19 mouse cellular contexts compared by ENCODE assay signal in the genomic region with DNA sequence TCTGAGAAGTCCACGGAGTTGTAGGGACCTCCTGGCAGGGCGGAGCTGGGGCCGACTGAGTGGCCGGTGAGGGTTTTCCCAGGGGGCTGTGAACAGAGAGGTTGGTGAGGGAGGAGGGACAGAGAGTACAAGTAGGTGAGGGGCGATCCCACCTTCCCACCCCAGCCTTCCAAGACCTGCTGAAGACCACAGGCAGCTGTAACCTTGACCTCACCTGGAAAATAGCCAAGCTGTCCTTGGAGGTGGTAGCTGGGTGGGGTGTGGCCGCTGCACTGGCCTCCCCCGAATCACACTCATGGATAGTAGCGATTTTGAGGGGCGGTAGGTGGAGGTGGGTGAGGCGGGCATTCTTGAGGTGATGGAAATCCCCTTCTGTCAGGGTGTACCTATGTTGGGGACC. TPM values are rescaled to one million over a fixed set of nuclear protein-coding genes. Genes with fewer than 3 reads are reported as not detected.
DNase-seq lines count a peak whose midpoint lies in the region; TF ChIP-seq lines count a peak whose summit lies in the region.
"Had no signal": no experiment of that assay in that cellular context is flagged by ENCODE, and none has a peak within 500 bp of the region (broad histone marks: within the 10 kb centered on the region; RNA-seq: fewer than 3 reads in every experiment).

No protein-coding gene starts in this region.

- H3K27me3 ChIP-seq in cerebellum, adult 2 months (ENCODE audit: control insufficient read depth, insufficient read depth, low read length), result no peaks in the 10 kb centered on the region

- H3K4me1 ChIP-seq in cerebellum, adult 2 months (ENCODE audit: control insufficient read depth, insufficient read depth, low read length), result peaks cover 26% of the 10 kb centered on the region

- no peak overlapping the region for H3K4me3 ChIP-seq in cerebellum, adult 2 months (replicated peaks; ENCODE audit: insufficient read depth, low read depth, low read length)
- H3K4me3 ChIP-seq: heart, embryonic 12.5 days; heart, embryonic 15.5 days; hindbrain, embryonic 10.5 days; intestine, embryonic 15.5 days had no signal

- no peak overlapping the region for H3K27ac ChIP-seq in cerebellum, adult 2 months (ENCODE audit: insufficient read depth, low read length)
- H3K27ac ChIP-seq: heart, embryonic 15.5 days; hindbrain, embryonic 10.5 days; hindbrain, embryonic 13.5 days; intestine, embryonic 15.5 days had no signal

- no peak for TF ChIP-seq POLR2A in cerebellum, adult 2 months (IDR thresholded peaks at IDR 0.05; ENCODE audit: borderline replicate concordance, insufficient read depth, low read length)

- peak; percentile 56 for DNase-seq in cerebellum, adult 11-12 months
- no peak for DNase-seq in cerebellum, postnatal 14 days
- DNase-seq in cerebellum, postnatal 10 days, result peak; percentile 18 to 40
- DNase-seq in cerebellum, adult 2 months, result no peak
- peak; percentile 17 for DNase-seq in lung, postnatal 10 days
- no peak for DNase-seq in lung, postnatal 14 days
- DNase-seq in MN1 (ENCODE audit: low spot score), result peak; percentile 36
- DNase-seq in urinary bladder, postnatal 10 days (ENCODE audit: low spot score), result no peak
- DNase-seq: B cell, adult 2 months; cerebellum, postnatal 36 days; embryo, embryonic 11 days; gastrocnemius, postnatal 25 days; heart, postnatal 10 days; heart, postnatal 36 days had no signal

- WGBS in cerebellum, adult 2 months, result 80% methylated on average over 10 of the region's 10 CpGs

- TF ChIP-seq CTCF in cerebellum, adult 2 months (IDR thresholded peaks at IDR 0.05; ENCODE audit: borderline replicate concordance, insufficient read depth, low read depth, low read length), result no peak

RNA-seq across cellular contexts. Expression of gene Atp5d, which starts 3.3 kb away (rescaled TPM):
- polyA plus RNA-seq in cerebellum, adult 2 months (2012; rRNA removed), result 736 and 758 TPM in 2 replicates

RNA-seq across cellular contexts. Expression of gene Cbarp, which starts 5.5 kb away (rescaled TPM):
- polyA plus RNA-seq in cerebellum, adult 2 months (2012; rRNA removed), result 147 and 151 TPM in 2 replicates

RNA-seq across cellular contexts. Expression of gene Midn, which starts 12.9 kb away (rescaled TPM):
- 26.1 and 26.5 TPM in 2 replicates for polyA plus RNA-seq in cerebellum, adult 2 months (2012; rRNA removed)

RNA-seq across cellular contexts. Expression of gene Stk11, which starts 19.6 kb away (rescaled TPM):
- polyA plus RNA-seq in cerebellum, adult 2 months (2012; rRNA removed), result 110 and 112 TPM in 2 replicates

RNA-seq across cellular contexts. Expression of gene Sbno2, which starts 29.8 kb away (rescaled TPM):
- 25.4 and 28.9 TPM in 2 replicates for polyA plus RNA-seq in cerebellum, adult 2 months (2012; rRNA removed)

Comparison
In these comparisons a context has a peak if more than half of its experiments do, and no peak if none do; other contexts are left out.
1. DNase-seq: peak in cerebellum, adult 11-12 months (single experiment), cerebellum, postnatal 10 days (2 of 2), lung, postnatal 10 days (single experiment) and MN1 (single experiment); none in cerebellum, postnatal 14 days (0 of 2), cerebellum, adult 2 months (0 of 2), lung, postnatal 14 days (single experiment) and urinary bladder, postnatal 10 days (single experiment).